Mouse (Mus musculus) testis, adult 2 months (tissue): ENCODE results near the gene Fam110a. TPM values are rescaled to one million over a fixed set of nuclear protein-coding genes. Genes with fewer than 3 reads are reported as not detected.

Experiments
- H3K27ac ChIP-seq: fragments of 200-500 bp; 2 replicates; pipeline ENCODE4 v1.5.1; 2012; ENCODE audit warnings: low read depth, low read length; ENCODE audit not compliant: control insufficient read depth, insufficient read depth
- H3K27me3 ChIP-seq: fragments of 200-500 bp; 2 replicates; pipeline ENCODE4 v1.6.1; 2012; ENCODE audit warnings: mild to moderate bottlenecking, low read length, moderate library complexity; ENCODE audit not compliant: control insufficient read depth, insufficient read depth
- H3K36me3 ChIP-seq: fragments of 200-500 bp; 2 replicates; pipeline ENCODE4 v1.6.1; 2012; ENCODE audit warnings: mild to moderate bottlenecking, low read length; ENCODE audit not compliant: control insufficient read depth, insufficient read depth
- H3K4me1 ChIP-seq: fragments of 200-500 bp; 2 replicates; pipeline ENCODE4 v1.6.1; 2012; ENCODE audit warnings: low read length; ENCODE audit not compliant: control insufficient read depth, insufficient read depth
- H3K4me3 ChIP-seq: fragments of 200-500 bp; 2 replicates; pipeline ENCODE4 v1.5.1; 2012; ENCODE audit warnings: low read depth, mild to moderate bottlenecking, low read length, moderate library complexity, mixed read lengths; ENCODE audit not compliant: control insufficient read depth
- CTCF ChIP-seq: fragments of 200-500 bp; IDR thresholded peaks from 2 replicates; pipeline ENCODE4 v1.5.1; 2012; ENCODE audit warnings: low read depth, mild to moderate bottlenecking, inconsistent platforms, low read length, moderate library complexity; ENCODE audit not compliant: control insufficient read depth, insufficient read depth, insufficient replicate concordance
- POLR2A ChIP-seq: fragments of 200-500 bp; IDR thresholded peaks from 2 replicates; pipeline ENCODE4 v1.6.1; 2012; ENCODE audit warnings: low read depth, mild to moderate bottlenecking, inconsistent platforms, low read length, moderate library complexity; ENCODE audit not compliant: control insufficient read depth
- polyA plus RNA-seq: library from polyadenylated mRNA; depleted of rRNA; stranded (reverse); fragments of >200 nt; gene quantifications from 2 replicates; pipeline ENCODE4 v1.2.3, GENCODE M21; 2012

Fam110a gene
- polyA plus RNA-seq, 1 experiment: 175 TPM

DNA sequence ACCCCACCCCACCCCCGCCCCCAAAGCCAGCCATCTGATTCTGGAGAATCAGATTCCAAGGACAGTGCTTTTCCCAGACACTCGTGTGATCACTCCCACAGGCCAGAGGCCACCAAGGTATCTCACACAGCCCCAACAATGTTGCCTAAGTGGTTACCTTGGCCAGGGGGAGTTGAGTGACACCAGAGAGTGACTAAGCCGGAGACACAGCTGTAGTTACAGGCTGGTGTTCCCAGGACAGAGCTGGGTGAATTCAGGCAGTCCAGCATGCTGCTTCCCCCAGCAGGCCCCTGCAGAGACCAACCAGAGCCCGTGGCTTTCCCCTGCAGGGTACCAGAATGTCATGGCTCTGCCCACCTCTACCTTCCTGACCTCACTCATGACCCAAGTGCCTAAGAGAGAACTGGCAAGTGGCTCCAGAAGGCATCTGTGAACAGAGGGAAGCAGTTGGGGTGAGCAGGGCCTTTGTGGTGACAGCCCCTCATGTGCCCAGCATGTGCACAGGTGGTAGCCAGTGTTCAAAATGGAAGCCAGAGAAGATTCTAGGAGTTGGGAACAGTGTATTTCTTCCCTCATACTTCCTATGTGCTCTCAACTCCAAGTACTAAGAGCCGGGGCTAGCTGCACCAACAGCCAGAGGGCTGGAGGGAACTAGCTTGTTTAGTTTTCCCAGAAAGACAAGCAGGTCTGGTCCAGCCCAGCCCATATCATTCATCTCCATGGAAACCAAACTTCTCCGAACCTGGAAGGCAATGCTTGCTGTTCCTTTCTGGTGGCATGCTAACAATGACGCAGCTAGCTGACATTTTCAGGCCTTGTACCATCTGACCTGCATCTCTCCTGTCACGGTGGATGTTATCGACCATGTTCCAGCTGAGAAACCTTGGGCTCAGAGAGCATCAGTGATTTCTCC is 18.5 kb downstream of the Fam110a start:
- no peak overlapping the region for H3K27ac ChIP-seq
- H3K4me1 ChIP-seq: no peaks in the 10 kb centered on the region

GRCm38 (mm10) chr2:151959274-151959673 is 20.7 kb downstream of the Fam110a start:
- TF ChIP-seq POLR2A: no peak
- no peak for TF ChIP-seq CTCF
- Histone ChIP-seq H3K4me1 (no peaks in the 10 kb centered on the region), H3K4me3 (no peak overlapping the region), H3K27me3 (no peaks in the 10 kb centered on the region), H3K36me3 (no peaks in the 10 kb centered on the region), H3K27ac (no peak overlapping the region)

More for the DNA sequence above, 18.5 kb downstream of the Fam110a start:
- Histone ChIP-seq H3K36me3 (no peaks in the 10 kb centered on the region), H3K27me3 (no peaks in the 10 kb centered on the region), H3K4me3 (no peak overlapping the region)
- TF ChIP-seq POLR2A (no peak), CTCF (no peak)

DNA sequence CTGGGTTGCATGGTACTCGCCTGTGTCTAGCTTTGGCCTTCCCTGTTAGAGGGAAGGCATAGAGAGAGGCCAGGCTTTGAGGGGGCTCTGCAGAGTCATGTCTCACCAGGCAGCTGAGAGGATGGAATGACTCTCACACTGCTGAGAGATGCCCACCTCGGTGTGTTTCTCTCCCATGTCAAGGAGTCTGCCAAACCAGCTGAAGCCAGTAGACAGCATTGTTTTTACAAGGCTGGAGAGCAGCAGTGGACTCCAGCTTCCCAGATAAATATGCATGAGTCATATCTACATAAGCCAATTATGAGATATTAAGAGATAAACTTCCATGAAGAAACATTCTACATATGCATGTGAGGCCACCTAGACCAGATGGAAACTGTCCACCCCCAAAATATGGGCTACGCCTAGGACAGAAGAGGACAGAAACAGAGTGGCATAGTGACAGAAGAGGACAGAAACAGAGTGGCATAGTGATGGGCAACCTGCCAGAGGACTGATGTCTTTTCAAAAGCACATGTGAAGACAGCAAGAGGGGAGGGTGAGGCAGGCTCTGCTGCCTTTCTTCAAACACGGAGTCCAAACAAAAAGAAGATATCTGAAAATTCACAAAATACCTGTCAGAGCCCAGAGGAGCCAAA is 23.4 kb downstream of the Fam110a start:
- no peaks in the 10 kb centered on the region for H3K4me1 ChIP-seq
- no peak for TF ChIP-seq POLR2A
- no peak for TF ChIP-seq CTCF
- no peak overlapping the region for H3K4me3 ChIP-seq
- no peak overlapping the region for H3K27ac ChIP-seq
- no peaks in the 10 kb centered on the region for H3K27me3 ChIP-seq
- no peaks in the 10 kb centered on the region for H3K36me3 ChIP-seq

GRCm38 (mm10) chr2:151953665-151954064 is 26.4 kb downstream of the Fam110a start:
- Histone ChIP-seq H3K4me3 (no peak overlapping the region), H3K4me1 (no peaks in the 10 kb centered on the region), H3K27ac (no peak overlapping the region), H3K36me3 (no peaks in the 10 kb centered on the region), H3K27me3 (no peaks in the 10 kb centered on the region)
- TF ChIP-seq CTCF (no peak), POLR2A (no peak)

GRCm38 (mm10) chr2:151949082-151949774 is 30.8 kb downstream of the Fam110a start:
- Histone ChIP-seq H3K36me3 (no peaks in the 10 kb centered on the region), H3K27ac (peak overlapping the region; percentile 7; the same call in 1 of the 2 replicates), H3K4me3 (no peak overlapping the region), H3K4me1 (no peaks in the 10 kb centered on the region), H3K27me3 (no peaks in the 10 kb centered on the region)
- TF ChIP-seq CTCF: no peak
- no peak for TF ChIP-seq POLR2A

DNA sequence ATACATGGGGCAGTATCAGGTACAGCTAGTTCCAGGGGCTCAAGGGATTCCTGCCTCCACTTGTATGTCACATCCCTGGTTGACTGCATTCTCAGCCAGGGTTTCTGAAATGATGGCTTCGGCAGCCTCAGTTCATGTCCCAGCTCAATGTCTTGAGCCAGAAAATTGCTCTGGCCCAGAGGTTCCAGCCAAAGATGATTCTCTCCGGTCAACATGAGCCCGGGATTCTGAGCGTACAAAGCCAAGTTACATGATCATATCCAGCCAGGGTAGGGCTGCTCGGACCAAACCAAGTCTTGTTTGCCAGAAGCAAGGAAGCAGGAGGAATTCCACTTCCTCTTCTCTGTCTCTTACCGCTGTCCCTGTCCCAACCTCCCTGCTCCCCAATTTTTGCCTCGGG is 31.7 kb downstream of the Fam110a start:
- H3K36me3 ChIP-seq: no peaks in the 10 kb centered on the region
- H3K27ac ChIP-seq: no peak overlapping the region

DNA sequence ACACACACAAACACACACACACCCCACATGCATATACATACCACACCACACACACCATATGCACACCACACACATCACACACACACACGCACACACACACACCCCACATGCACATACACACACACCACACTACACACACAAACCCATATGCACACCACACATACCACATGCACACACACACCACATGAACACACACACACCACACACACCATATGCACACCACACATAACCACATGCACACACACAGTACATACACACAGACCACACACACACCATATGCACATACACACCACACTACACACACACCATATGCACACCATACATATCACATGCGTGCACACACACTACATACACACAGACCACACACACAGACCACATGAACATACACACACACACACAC is 32.4 kb downstream of the Fam110a start:
- Histone ChIP-seq H3K4me3 (no peak overlapping the region), H3K36me3 (no peaks in the 10 kb centered on the region), H3K27ac (no peak overlapping the region), H3K4me1 (no peaks in the 10 kb centered on the region), H3K27me3 (no peaks in the 10 kb centered on the region)
- TF ChIP-seq CTCF (no peak), POLR2A (no peak)

More for the DNA sequence above, 31.7 kb downstream of the Fam110a start:
- H3K27me3 ChIP-seq: no peaks in the 10 kb centered on the region
- TF ChIP-seq POLR2A (no peak), CTCF (no peak)
- H3K4me1 ChIP-seq: no peaks in the 10 kb centered on the region
- no peak overlapping the region for H3K4me3 ChIP-seq
